Mouse (Mus musculus) cerebellum, postnatal 36 days (tissue): ENCODE data around the gene Cltc.

Source experiments
- DNase-seq, 2 experiments: peaks; one replicate each; pipeline ENCODE4 v3.0.0; 2021 to 2022; ENCODE audit warnings: mixed read lengths in 2 of 2

Gene Cltc

DNA sequence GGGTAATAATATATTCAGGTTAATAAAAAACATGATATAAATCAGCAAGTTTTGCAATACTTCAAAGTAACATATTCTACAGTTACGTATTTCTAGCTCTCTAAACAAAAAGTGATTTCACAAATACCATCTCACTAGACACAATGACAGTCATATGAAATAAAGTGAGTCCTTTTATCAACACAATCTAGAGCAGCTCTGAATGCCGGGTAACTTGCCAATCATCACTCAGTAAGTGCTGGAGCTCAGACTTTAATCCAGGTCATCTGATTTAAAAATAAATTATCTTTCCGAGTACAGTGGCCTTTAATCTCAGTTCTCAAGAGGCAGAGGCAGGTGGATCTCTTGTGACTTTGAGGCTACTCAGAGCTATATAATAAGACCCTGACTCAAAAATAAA is 75.9 kb downstream of the Cltc start:
- DNase-seq = no peak

DNA sequence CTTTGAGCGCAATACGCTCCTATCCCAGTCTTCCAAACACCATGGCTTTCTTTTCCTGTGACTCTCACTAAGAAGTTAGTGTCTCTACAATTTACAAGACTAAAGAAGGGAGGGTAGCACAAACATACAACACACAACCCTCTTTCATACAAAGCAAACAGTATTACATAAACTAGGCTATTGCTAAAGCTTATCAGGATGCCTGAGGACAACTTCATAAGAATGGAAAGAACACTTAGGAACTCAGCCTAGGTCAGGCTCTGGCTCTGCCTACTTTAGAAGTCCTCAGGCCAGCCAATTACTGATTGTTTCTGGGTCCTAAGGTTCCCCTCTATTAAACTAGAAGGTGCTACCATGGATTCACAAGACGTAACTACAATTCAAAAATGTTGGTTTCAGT is 76.6 kb downstream of the Cltc start:
- DNase-seq = no peak

DNA sequence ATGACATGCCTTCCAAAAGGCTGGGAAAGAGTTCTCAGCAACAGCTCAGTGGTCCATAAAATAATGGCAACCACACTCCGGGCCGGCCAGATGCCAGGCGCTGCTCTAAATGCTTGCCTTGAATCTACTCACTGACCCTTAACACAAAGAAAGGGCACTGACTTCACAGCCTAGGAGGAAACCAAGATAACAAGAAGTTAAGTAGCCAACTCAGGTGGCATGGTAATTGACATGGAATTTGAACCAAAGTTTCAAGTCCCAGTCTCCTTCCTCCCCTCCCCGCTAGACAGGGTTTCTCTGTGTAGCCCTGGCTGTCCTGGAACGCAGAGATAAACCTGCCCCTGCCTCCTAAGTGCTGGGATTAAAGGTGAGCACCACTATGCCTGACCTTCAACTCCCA is 78.4 kb downstream of the Cltc start:
- DNase-seq = no peak

DNA sequence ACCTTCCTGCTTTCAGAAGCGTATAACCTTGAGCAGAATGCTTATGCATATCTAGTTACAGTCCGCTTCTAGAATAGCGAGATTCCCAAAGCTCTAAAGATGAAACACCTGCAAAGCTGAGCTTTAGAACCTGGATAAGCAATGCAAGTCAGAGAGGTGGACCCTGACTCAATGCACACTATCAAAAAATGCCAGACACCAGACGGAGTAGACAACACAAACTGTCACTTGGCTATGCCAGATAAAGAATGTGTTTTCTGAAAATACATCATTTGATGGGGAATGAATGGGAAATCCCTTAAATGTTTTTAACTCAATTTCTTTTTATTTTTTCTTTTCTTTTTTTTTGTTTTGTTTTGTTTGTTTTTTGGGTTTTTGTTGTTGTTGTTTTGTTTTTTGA is 81.8 kb downstream of the Cltc start:
- no peak for DNase-seq

DNA sequence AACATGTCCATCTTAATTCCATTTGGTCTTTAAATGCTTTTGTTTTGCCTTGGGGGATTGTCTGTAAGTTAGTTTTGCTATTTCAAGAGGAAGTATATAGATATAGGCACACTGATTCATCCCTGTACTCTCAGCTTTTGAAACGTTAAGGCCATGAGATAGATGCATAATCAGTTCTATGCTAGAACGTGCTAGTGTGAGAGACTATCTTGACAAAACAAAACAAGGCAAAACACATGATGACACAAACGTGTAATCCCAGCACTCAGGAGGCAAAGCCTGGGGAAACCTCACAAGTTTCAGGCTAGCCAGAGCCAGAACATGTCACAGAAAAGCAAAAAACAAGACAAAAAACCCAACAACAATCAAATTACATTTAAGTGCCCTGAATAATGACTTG is 84.6 kb downstream of the Cltc start:
- no peak for DNase-seq

DNA sequence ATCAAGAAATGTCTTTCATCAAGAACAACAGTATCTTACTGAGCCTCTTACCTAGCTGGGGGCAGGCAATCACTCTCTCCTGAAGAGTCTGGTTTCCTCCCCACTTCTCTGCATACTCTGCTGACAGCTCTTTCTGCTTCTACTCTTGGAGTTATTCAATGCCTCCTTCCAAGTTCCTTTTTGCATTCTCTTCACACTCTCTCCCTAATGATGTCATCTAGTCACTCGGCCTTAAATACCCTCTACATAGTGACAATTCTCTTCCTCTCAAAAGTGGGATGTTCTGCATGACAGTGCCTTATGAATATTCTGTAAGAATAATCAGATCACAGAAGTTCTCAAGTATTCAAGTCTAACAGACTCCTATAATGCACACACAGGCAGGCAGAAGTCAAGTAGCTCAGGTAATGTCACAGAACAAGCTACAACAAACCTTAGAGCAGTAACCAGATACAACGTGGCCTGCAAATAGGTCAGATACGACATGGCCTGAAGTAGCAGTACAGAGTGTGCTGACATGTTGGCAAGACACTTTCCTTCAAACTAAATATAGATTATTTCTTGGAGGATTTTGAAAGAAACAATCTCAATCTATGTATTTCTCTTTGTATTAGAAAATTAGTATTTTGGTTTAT is 86.2 kb downstream of the Cltc start:
- DNase-seq = no peak

DNA sequence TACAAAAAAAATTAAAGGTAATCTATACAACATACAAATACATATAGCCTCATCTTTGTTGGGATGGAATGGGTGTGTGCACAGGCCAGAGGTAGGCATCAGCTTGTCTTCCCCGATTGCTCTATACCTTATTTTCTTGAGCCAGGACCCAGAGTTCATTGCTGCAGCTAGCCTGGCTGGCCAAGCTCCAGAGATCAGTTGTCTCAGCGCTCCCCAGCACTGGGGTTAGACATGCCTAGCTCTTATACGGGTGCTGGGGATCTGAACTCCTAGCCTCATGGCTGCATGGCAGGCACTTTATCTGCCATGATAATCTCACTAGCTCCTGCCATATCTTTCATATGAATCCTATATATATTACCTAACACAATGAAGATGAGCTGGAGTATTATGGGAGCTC is 89.2 kb downstream of the Cltc start:
- DNase-seq = no peak

DNA sequence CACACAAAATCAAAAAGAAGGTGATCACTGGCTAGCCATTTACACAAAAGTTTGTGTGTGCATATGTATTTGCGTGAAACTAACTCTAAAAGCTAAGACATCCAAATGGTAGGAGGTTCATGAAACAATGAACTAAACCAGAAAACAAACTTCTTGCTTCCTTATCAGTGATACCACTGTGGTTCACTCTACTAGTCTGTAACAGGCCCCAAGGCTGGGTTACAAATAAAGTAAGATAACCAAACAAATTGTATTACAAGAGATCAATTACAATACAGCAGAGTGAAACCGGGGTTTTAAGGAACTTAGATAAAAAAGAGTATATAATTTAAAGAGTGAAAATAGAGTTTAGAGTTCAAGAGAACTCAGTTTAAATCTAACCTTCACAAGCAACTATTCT is 89.8 kb downstream of the Cltc start:
- DNase-seq = no peak

DNA sequence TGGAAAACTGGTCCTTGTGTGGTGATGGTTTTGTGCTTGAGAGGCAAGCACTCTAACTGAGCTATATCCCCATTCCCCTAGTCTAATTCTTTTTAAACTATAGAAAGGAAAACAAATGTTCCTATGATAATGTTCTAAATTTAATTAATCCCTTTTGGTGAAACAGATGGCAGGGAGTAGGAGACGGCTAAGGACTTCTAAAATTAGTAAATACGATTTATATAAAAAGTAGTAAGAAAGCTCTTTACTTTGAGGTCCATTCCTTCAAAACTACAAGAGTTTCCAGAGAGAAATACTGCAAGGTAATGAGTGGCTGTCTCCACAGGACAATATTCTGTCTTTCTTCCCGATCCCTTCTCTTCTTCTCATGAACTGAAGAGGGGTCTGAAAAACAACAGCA is 93.0 kb downstream of the Cltc start:
- no peak for DNase-seq

DNA sequence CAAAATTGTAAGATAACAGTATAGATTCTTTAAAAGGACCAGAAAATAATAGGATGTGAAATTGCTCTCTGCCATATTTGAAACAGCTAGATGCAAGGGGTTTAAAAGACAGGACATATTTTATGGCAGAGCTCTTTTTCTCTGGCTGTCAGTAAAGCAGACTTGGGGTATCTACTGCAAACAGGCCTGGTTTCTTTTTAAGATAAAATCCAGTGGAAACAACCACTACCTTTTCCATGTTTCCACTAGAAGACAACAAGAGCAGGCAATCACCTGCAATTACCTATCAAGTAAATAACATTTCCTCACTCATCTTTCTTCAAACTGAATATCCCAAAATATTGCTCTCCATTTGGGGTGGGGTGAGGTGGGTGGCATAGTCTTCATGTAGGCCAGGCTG is 93.4 kb downstream of the Cltc start:
- DNase-seq = no peak

DNA sequence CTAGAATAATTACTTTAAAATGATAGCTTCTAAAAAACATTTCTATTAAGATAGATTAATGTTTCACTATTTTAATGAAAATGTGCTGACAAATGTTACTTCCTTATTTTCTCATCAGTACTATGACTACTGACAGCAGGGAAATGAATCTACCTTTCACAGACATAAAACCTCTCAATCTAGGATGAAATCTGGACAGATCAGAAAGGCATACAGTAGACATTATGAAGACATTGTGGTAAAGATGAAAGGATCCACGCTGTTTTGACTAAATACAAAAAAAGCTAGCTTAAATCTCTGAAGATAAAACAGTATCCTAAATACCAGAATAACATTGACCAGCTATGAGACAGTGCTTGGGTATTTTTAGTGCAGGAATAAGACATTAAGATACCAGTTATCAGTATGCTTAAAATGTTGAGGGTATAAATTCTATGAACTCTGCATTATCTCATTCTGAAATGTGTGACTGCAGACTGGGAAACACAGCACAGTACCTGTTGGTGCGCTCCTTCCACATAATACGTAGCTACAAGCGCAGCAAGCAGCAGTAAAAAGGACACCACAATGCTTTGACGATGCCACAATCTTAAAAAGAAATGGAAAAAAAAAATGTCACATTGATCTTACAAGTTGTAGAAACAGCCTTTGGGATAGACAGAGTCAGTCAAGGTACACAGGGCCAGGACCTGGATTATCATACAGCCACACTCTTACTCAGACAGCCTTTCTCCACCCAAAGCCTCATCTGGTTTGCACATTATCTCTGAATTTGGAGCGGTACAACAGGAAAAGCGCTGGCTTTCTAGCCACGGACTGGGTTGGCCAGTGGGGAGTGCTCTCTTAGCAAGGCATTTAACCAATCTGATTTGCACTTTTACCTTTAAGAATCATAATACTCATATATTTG is 94.1 kb downstream of the Cltc start:
- no peak for DNase-seq

DNA sequence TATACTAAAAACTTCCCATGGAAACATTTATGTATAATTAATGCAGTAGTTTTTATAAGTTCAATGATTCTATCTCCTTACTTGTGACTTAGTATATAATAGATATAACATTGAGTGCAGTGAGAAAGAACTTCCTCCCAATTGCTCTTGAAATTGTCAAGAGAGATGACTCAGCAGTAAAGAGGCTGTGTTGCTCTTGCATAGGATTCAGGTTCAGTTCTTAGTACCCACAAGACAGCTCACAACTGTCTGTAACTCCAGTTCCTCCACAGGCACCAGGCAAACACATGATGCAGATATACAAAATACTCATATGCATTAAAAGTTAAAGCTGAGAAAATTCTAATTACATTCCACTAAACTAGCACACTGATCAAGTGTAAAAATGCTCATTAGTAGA is 99.5 kb downstream of the Cltc start:
- no peak for DNase-seq

DNA sequence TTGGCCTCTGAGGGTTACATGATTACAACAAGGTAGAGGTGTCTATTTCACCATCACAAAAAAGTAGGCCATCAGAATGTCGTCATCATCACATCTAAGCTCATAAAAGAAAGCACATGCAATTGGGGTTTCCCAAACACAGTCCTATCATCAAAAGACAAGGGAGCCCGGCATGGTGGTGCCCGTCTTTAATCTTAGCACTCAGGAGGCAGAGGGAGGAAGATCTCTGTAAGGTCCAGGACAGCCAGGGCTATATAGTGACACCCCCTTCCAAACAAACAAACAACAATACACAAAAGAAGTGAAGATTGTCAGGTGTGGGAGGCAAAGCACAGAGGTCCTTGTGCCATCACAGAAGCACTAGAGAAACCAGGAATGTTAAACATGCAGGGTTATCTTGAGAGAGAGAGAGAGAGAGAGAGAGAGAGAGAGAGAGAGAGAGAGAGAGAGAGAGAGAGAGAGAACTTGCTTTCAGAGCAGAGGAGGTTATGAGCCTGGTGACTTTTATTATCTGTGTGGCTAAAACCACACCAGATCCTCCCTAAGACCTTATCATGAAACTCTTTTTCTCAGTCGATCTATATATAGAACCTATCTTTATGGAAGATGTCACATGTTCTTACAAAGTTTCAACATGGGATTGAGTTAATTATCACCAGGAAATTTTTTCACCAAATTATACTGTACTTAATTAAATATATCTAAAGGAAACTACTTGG is 100.4 kb downstream of the Cltc start:
- DNase-seq = no peak

DNA sequence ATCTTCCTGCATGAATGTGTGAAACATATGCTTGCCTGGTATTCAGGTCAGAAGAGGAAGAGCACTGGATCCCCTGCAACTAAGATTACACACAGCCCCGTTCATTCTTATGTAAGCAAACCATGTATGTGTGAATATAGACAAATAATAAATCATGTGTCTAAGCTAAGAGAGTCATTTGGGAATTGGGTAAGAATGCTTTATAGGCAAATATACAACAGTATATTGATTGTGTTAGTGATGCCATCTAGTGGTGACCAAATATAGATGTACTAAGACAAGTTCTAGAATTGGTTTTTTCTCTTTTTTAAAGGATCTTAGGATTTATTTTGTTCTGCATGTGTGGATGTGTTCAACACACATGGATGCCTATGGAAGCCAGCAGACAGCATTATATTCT is 101.7 kb downstream of the Cltc start:
- DNase-seq = no peak

DNA sequence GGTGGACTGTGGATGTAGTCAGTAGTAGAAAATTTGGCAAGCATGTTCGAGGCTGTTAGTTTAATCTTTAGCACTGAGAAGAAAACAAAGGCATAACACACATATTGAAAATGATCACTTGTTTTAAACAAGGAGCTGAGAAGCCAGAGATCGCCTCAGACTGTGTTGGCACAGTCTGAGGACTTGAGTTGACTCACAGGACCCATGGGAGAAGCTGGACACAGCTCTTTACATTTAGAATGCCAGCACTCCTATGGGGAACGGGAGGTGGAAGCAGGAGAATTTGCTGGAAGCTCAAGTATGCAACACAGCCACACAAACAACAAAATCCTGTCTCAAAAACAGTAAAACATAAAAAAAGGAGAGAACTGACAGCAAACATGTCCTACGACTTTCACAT is 103.3 kb downstream of the Cltc start:
- no peak for DNase-seq

DNA sequence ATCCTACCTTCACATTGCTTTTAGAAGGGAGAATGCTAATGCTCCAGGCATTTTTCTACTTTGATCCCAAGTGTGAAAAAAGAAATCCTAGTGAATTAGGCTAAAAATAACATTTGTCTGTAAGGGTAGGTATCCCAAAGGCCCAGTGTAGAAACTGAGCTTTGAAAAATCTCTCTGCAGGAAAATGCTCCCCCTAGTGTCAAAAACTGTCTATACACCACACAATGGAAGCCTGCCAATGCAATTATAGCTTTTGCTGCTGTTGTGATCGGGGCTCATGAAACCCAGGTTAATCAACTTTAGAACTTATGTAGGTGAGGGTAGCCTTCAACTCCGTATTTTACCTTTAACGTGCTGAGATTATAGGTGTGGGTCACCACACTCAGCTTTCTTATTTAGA is 103.9 kb downstream of the Cltc start:
- DNase-seq = peak; percentile 18 to 43

DNA sequence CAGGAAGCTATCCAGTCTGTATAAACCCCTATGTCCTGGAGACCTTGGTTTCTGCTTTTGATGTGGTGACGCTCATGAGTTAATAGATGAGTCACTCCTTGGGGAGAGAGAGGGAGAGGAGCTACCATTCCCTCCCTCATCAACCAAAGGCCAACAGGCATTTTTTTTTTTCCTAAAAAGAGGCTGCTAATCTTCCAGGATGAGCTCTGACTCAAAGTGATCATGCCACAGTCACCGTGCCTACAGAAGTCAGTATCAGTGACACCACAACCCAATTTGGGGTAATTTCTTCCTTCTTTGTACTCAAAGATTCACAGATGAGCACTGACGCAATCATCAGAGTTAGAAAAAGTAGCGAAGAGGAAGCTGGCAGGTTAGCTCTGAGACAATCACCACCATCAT is 104.8 kb downstream of the Cltc start:
- DNase-seq = no peak

DNA sequence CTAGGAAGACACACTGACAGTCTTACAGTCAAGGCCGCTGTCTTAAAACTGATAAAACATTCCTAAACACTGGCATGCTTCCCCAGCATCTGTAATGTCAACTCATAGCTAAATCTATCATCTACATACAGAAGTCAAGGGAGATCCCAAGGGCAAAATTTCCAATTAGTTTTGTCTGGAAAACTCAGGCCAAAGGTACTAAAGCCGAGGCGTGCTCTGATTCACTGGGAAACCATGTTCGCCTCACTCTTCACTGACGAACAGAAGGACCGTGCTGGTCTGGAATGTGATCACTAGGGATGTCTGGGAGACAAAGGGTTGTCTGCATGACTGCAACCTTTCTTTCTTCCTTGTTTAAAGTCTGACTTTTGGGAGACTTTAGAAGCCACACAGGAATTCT is 106.7 kb downstream of the Cltc start:
- DNase-seq = no peak

DNA sequence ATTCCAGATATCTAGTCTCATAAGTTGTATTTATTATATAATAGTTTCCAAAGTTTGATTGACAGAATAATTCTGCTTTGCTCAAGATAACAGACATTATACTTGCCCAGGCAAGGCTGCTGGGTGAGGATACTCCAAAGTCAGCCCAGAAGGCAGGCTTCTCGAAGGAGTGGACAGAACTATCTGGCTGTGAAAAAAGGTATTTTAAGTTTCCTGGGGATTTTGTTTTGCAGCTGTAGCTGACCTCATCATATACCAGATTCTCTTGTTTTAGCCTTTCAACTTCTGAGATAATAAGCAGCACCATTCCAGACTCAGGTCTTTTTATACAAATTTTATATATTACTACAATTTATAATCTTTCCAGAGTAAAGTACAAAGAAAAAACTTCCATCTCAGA is 107.8 kb downstream of the Cltc start:
- DNase-seq = no peak

DNA sequence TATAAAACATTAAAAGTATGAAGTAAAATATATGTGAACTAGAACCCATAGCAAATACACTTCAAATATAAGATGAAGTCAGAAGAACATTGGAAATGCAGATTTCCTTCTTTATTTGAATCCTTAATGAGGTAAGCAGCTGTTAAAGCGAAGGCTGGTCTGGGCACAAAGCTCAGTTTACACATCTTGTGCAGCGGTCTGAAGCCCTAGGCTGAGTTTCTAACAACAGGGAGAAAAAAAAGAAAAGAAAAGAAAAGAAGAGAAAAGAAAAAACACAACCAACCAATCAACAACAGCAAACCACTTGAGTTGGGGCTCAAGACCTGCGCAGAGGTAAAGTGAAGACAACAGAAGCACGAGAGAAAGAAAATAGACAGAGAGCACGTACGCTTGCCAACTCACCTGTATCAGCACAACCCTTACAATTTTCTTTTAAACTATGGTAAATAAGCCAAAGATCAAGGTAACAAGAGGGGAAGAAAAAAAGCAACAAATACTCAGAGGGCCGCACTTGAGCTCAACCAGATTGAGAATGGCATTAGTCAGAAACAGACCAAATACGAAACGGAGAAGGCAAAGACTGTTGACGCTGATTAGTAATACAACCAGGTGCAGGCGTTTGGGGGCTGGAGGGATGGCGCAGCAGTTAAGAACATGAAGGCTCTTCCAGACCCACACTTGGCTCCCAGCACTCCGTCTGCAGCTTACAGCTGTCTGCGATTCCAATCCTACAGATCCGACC is 109.5 kb downstream of the Cltc start:
- no peak for DNase-seq

DNA sequence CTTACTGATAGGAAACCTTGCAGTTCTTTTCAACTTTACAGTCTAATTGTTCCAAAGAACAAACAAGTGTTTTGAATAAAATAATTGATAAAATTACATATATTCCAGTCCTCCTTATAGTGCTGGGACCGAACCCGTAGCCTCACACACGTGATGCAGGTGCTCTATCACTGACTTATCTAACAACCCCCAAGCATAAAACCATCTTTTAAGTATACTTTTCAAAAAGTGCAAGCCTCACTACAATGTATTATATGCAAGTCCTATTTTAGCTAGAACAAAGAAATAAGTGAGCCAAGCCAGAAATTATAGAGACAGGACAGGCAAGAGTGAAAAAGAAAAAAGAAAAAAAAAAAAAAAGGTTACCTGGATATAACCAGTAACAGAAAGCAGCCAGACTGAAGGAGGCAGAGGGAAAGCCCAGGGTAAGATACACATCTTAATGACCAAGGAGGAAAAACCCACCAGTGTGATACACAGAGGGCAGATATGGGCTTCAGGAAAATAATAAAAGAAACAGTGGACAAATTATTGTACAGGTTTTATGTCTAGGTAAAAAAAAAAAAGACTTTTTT is 110.4 kb downstream of the Cltc start:
- no peak for DNase-seq

DNA sequence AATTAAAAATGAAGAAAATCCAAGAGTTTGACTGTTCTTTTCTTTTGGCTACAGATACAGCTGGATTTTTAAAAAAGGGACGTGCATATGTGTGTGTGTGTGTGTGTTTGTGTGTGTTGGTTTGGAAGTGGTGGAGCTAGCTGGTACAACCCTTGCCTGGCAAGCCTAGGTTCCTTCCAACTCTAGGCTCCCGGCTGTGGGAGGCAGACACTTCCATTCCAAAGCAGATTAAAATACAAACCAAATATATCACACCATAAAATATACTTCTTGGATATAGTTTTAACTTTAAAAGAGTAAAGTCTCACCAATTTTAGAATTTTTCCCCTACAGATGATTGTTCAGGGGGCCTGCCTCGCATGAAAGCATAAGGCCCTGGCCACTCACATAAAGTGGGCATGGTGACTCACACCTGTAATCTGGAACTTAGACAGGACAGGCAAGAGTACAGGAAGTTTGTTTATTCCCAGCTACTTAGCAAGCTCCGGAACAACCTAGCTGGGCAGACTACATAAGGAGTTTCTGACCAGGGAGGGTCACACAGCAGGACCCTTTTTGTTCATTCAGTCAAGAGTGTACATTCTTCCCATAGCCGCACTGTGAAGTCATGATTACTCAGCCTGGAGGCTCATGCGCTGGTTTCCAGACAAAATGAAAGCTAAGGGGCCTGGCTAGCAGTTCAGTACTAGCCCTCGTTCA is 111.1 kb downstream of the Cltc start:
- no peak for DNase-seq
